Mouse (Mus musculus): ENCODE measurements around the gene Olfr910.

Olfr910 gene

DNA sequence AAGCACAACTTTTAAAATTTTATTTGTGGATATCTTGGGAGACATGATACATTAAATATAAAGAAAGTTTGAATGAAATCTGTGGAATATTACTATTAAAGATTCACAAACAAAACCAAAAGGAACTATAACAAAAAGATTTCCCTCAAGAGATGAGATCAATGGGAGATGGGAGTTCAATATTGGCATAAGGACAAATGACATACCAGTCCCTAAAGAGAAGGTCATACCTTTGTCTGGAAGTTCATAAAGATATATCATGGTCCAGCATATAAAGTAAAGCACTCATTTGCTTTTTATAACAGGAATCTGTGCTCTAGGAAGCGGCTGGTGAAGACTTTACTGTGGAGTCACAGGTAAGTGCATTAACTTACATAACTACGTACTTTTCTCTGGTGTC, at the start of gene Olfr910:
TSS of gene Olfr910 (plus strand) at position 301 of the 400 bp plus-strand sequence.
- DNase-seq (ENCODE audit: low spot score in 2 of 2) = no peak

DNA sequence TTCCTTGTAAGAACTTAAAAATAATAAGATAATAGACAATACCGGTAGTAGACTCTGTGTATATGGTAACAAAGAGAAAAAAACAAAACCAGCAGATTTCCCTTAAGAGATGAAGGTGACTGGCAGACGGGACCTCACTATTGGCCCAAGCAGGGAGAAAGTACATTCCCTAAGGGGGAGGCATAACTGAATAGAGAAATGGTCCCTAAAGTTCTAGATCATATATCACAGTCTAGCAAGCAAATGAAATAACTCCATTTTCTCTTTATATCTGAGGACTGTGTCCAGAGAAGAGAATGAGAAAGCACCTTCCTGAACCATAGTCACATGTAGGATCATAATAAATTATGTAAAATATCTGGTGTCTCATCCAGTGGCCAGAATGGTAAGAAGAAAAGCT, 42.1 kb upstream of the Olfr910 start, which contains the start of gene Olfr907:
TSS of gene Olfr907 (plus strand) at position 301 of the 400 bp plus-strand sequence.
- no peak for DNase-seq (ENCODE audit: low spot score in 2 of 2)

GRCm38 (mm10) chr9:38512353-38512752, 25.3 kb upstream of the Olfr910 start:
- no peak for DNase-seq (ENCODE audit: low spot score in 2 of 2)

DNA sequence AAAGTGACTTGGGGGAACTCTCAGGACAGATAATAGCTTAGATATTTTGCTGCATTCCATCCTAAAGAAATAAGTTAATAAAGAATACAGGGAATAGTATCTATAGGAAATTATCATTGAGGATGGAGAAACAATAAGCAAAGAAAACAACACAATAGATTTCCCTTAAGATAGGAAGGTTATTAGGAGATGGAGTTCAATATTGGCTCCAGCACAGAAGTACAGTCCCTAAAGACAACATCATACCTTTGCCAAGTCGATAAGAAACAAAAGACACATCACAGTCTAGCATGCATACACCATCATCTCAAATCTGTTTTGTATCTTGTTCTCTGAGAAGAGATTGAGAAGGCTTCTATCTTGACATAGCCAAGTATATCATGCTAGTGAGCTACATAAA, 16.4 kb upstream of the Olfr910 start, which contains the start of gene Olfr911-ps1:
TSS of gene Olfr911-ps1 (plus strand) at position 301 of the 400 bp plus-strand sequence.
- DNase-seq (ENCODE audit: low spot score in 2 of 2) = no peak

DNA sequence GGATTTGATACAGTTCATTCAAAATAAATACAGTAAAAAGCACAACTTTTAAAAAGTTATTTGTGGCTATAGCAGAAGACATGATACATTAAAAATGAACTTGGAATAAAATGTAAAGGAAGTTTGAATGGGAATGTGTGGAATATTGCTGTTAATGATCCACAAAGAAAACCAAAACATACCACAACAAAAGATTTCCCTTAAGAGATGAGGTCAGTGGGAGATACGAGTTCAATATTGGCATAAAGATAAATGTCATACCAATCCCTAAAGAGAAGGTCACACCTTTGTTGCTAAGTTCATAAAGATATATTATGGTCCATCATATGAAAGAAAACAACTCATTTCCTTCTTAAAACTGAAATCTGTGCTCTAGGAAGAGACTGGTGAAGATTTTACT, 42.2 kb downstream of the Olfr910 start, which contains the start of gene Olfr912:
TSS of gene Olfr912 (plus strand) at position 301 of the 400 bp plus-strand sequence.
- no peak for DNase-seq (ENCODE audit: low spot score in 2 of 2)
